13 mouse cellular contexts compared by ENCODE assay signal in the genomic region with DNA sequence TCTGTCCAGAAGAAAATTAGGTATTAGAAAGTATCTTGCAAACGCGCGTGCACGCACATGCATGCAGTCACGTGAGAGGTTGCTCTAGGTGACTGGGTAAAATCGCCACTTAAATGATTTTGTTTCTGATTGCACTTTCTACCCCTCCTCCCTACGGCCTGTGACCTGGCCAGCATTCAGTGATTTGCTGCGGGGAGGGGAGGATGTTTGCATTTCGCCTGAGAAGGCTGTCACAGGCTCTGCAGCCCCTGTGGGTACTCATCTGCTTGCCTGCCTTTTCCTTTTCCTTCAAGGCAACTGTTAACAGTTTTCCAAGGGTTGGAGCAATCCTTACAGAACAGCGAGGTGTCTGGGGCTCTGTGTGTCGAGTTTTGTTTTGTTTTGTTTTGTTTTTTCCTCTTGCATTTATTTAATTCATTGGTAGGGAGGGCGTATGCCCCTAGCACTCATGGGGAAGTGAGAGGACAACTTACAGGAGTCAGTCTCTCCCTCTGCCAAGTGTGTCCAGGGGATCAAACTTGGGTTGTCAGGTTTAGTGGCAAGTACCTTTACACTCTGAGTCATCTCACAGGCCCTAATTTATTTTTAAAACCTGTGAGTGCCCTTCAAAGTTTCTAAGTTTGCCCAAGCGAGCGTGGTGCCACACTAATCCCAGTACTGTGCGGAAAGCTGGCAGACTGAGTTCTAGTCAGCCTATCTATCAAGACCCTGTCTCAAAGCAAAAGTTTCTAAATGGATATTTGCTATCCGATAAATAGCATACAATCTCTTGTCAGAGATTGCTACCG. TPM values are rescaled to one million over a fixed set of nuclear protein-coding genes. Genes with fewer than 3 reads are reported as not detected.
DNase-seq lines count a peak whose midpoint lies in the region; ATAC-seq and TF ChIP-seq lines count a peak whose summit lies in the region.
"Had no signal": no experiment of that assay in that cellular context is flagged by ENCODE, and none has a peak within 500 bp of the region (broad histone marks: within the 10 kb centered on the region; RNA-seq: fewer than 3 reads in every experiment).

No protein-coding gene starts in this region.

- no peak for ATAC-seq in intestine, embryonic 14.5 days (replicated peaks; ENCODE audit: low FRiP score, low TSS enrichment, low read depth)
- no peak for ATAC-seq in intestine, embryonic 16.5 days
- ATAC-seq in heart, embryonic 15.5 days (replicated peaks; ENCODE audit: insufficient number of reproducible peaks, insufficient read depth, low FRiP score, low read depth) = no peak
- ATAC-seq in monocyte, adult 5-6 weeks (replicated peaks; ENCODE audit: insufficient number of reproducible peaks, low FRiP score, low TSS enrichment, poor library complexity, severe bottlenecking) = no peak
- ATAC-seq: forebrain, postnatal 0 days had no signal

- peaks cover 11% of the 10 kb centered on the region for H3K4me1 ChIP-seq in intestine, embryonic 14.5 days (replicated peaks; ENCODE audit: control insufficient read depth, insufficient read depth, low read length)
- 0 out of 2 replicates have a peak, but pooled peaks cover 2% of the 10 kb centered on the region for H3K4me1 ChIP-seq in intestine, embryonic 16.5 days (ENCODE audit: control insufficient read depth, insufficient read depth, low read length)
- H3K4me1 ChIP-seq in testis, adult 2 months (ENCODE audit: control insufficient read depth, insufficient read depth, low read length) = no peaks in the 10 kb centered on the region
- peaks cover 20% of the 10 kb centered on the region for H3K4me1 ChIP-seq in heart, embryonic 15.5 days (replicated peaks)

- H3K27me3 ChIP-seq in intestine, embryonic 14.5 days (replicated peaks; ENCODE audit: control insufficient read depth, insufficient read depth, low read length) = no peaks in the 10 kb centered on the region
- H3K27me3 ChIP-seq in intestine, embryonic 16.5 days (replicated peaks; ENCODE audit: control insufficient read depth, insufficient read depth, low read length) = no peaks in the 10 kb centered on the region
- no peaks in the 10 kb centered on the region for H3K27me3 ChIP-seq in testis, adult 2 months (ENCODE audit: control insufficient read depth, insufficient read depth, low read length)
- no peaks in the 10 kb centered on the region for H3K27me3 ChIP-seq in heart, embryonic 15.5 days

- H3K9me3 ChIP-seq in intestine, embryonic 14.5 days (ENCODE audit: control insufficient read depth, low read length) = no peaks in the 10 kb centered on the region
- H3K9me3 ChIP-seq in intestine, embryonic 16.5 days (ENCODE audit: control insufficient read depth, low read length) = no peaks in the 10 kb centered on the region
- no peaks in the 10 kb centered on the region for H3K9me3 ChIP-seq in heart, embryonic 15.5 days (replicated peaks)
- H3K9me3 ChIP-seq: megakaryocyte, embryonic 14.5 days had no signal

- no peak for DNase-seq in intestine, embryonic 14.5 days (ENCODE audit: low spot score)
- DNase-seq in testis, postnatal 10 days (ENCODE audit: low spot score) = no peak
- DNase-seq in layer of hippocampus, adult 8-10 months (ENCODE audit: low spot score in 2 of 2) = no peak
- DNase-seq in cerebellum, adult 9-11 months = no peak
- DNase-seq: adrenal gland, postnatal 25 days; forebrain, postnatal 0 days; kidney, adult 9 months; layer of hippocampus, postnatal 36 days had no signal

- no peak for TF ChIP-seq CTCF in testis, adult 2 months (IDR thresholded peaks at IDR 0.05; ENCODE audit: control insufficient read depth, insufficient read depth, insufficient replicate concordance, low read depth, low read length)

- no peaks in the 10 kb centered on the region for H3K36me3 ChIP-seq in intestine, embryonic 14.5 days (ENCODE audit: control insufficient read depth, insufficient read depth, low read length)
- no peaks in the 10 kb centered on the region for H3K36me3 ChIP-seq in intestine, embryonic 16.5 days (ENCODE audit: control insufficient read depth, insufficient read depth, low read length)
- H3K36me3 ChIP-seq in testis, adult 2 months (ENCODE audit: control insufficient read depth, insufficient read depth, low read length) = no peaks in the 10 kb centered on the region
- no peaks in the 10 kb centered on the region for H3K36me3 ChIP-seq in heart, embryonic 15.5 days

- H3K27ac ChIP-seq in intestine, embryonic 14.5 days (ENCODE audit: low read depth) = no peak overlapping the region
- no peak overlapping the region for H3K27ac ChIP-seq in intestine, embryonic 16.5 days (ENCODE audit: low read length)
- no peak overlapping the region for H3K27ac ChIP-seq in testis, adult 2 months (ENCODE audit: control insufficient read depth, insufficient read depth, low read depth, low read length)
- peak overlapping the region; percentile 45 for H3K27ac ChIP-seq in heart, embryonic 15.5 days

- WGBS in intestine, embryonic 14.5 days = 45% methylated on average over 17 of the region's 17 CpGs
- WGBS in intestine, embryonic 16.5 days = 43% methylated on average over 17 of the region's 17 CpGs
- WGBS in heart, embryonic 15.5 days = 49% methylated on average over 17 of the region's 17 CpGs

- H3K9ac ChIP-seq in intestine, embryonic 14.5 days (ENCODE audit: low read length) = peak overlapping the region; percentile 7; the same call in 1 of the 2 replicates
- no peak overlapping the region for H3K9ac ChIP-seq in intestine, embryonic 16.5 days (ENCODE audit: low read depth, low read length)
- no peak overlapping the region for H3K9ac ChIP-seq in heart, embryonic 15.5 days
- H3K9ac ChIP-seq: forebrain, postnatal 0 days had no signal

- TF ChIP-seq POLR2A in testis, adult 2 months (IDR thresholded peaks at IDR 0.05; ENCODE audit: control insufficient read depth, low read depth, low read length) = no peak

- H3K4me3 ChIP-seq in intestine, embryonic 14.5 days (ENCODE audit: low read depth, low read length) = no peak overlapping the region
- no peak overlapping the region for H3K4me3 ChIP-seq in intestine, embryonic 16.5 days (ENCODE audit: low read length)
- peak overlapping the region; percentile 57 for H3K4me3 ChIP-seq in testis, adult 2 months (ENCODE audit: control insufficient read depth, low read depth, low read length)
- H3K4me3 ChIP-seq in heart, embryonic 15.5 days = no peak overlapping the region
- H3K4me3 ChIP-seq: megakaryocyte, embryonic 14.5 days had no signal

- peak overlapping the region; percentile 6; the same call in 1 of the 2 replicates for H3K4me2 ChIP-seq in intestine, embryonic 14.5 days (ENCODE audit: low read length)
- no peak overlapping the region for H3K4me2 ChIP-seq in intestine, embryonic 16.5 days (ENCODE audit: low read depth, low read length)
- 0 out of 2 replicates have a peak overlapping the region, but pooled peaks have one; percentile 4 for H3K4me2 ChIP-seq in heart, embryonic 15.5 days

RNA-seq across cellular contexts. Expression of gene Tbc1d7, which starts 47.2 kb away (rescaled TPM):
- polyA plus RNA-seq in intestine, embryonic 14.5 days (2014; fragmentation: Nextera tagmentation; extraction: Ambion mirVana) = 45.0 and 45.6 TPM in 2 replicates
- polyA plus RNA-seq in intestine, embryonic 16.5 days (2015; fragmentation: Nextera tagmentation; extraction: Ambion mirVana) = 28.0 and 33.9 TPM in 2 replicates
- 18.1 and 19.6 TPM in 2 replicates for polyA plus RNA-seq in testis, adult 2 months (2012; rRNA removed)
- polyA plus RNA-seq in heart, embryonic 15.5 days (2015; fragmentation: Nextera tagmentation; extraction: Ambion mirVana) = 50.1 and 54.5 TPM in 2 replicates
- total RNA-seq in monocyte, adult 5-6 weeks (2017) = 4.5 to 5.2 TPM in 2 of 3 replicates, not detected in the other
- 10 to 100 TPM; 25.9 to 30.3 (median 27.8) TPM for total RNA-seq in layer of hippocampus, adult 8-10 months (2022)
